Mouse (Mus musculus) intestine, embryonic 14.5 days (tissue): ENCODE measurements around the gene Camkmt. TPM values are rescaled to one million over a fixed set of nuclear protein-coding genes. Genes with fewer than 3 reads are reported as not detected.

Experiments used
- ATAC-seq: fragments of 200-750 bp; cut with Nextera tagmentation; replicated peaks from 2 replicates; pipeline ENCODE4 v1.8.0; 2017; ENCODE audit warnings: low read depth, moderate number of reproducible peaks, moderate TSS enrichment, moderate library complexity; ENCODE audit not compliant: low FRiP score, low TSS enrichment
- DNase-seq: peaks from one replicate; pipeline ENCODE4 v3.0.0-alpha.2; 2018; ENCODE audit warnings: low spot score
- H3K27ac ChIP-seq: fragments of 300-500 bp; sonication (generic); 2 replicates; pipeline ENCODE4 v1.5.1; 2014; ENCODE audit warnings: low read depth, mild to moderate bottlenecking, control low read depth
- H3K27me3 ChIP-seq: fragments of 300-500 bp; sonication (generic); replicated peaks from 2 replicates; pipeline ENCODE4 v1.6.1; 2014; ENCODE audit warnings: low read length, control low read depth; ENCODE audit not compliant: control insufficient read depth, insufficient read depth
- H3K36me3 ChIP-seq: fragments of 300-500 bp; sonication (generic); 2 replicates; pipeline ENCODE4 v1.6.1; 2014; ENCODE audit warnings: low read length, control low read depth; ENCODE audit not compliant: control insufficient read depth, insufficient read depth
- H3K4me1 ChIP-seq: fragments of 300-500 bp; sonication (generic); replicated peaks from 2 replicates; pipeline ENCODE4 v1.6.1; 2014; ENCODE audit warnings: low read length, control low read depth, mixed read lengths; ENCODE audit not compliant: control insufficient read depth, insufficient read depth
- H3K4me2 ChIP-seq: fragments of 300-500 bp; sonication (generic); 2 replicates; pipeline ENCODE4 v1.6.1; 2014; ENCODE audit warnings: low read length
- H3K4me3 ChIP-seq: fragments of 300-500 bp; sonication (generic); 2 replicates; pipeline ENCODE4 v1.5.1; 2014; ENCODE audit warnings: low read depth, low read length, control low read depth, mixed read lengths
- H3K9ac ChIP-seq: fragments of 300-500 bp; sonication (generic); 2 replicates; pipeline ENCODE4 v1.6.1; 2014; ENCODE audit warnings: mild to moderate bottlenecking, low read length
- H3K9me3 ChIP-seq: fragments of 300-500 bp; sonication (generic); 2 replicates; pipeline ENCODE4 v1.6.1; 2016; ENCODE audit warnings: low read length, control low read depth; ENCODE audit not compliant: control insufficient read depth
- WGBS: fragments of 180-500 bp; shearing (Covaris S2); extraction: QIAGEN DNeasy Blood & Tissue Kit; methylation state at CpG from one replicate; pipeline ENCODE4 v1.1.7; 2014; 5-methylcytosine and 5-hydroxymethylcytosine counted together
- polyA plus RNA-seq: library from polyadenylated mRNA; unstranded; fragments of >200 nt; fragmentation: Nextera tagmentation; extraction: Ambion mirVana; gene quantifications from 2 replicates; pipeline ENCODE4 v1.2.1, GENCODE M21; 2014

Camkmt gene
- polyA plus RNA-seq, 1 experiment from 2014 or later = 14.6 TPM

DNA sequence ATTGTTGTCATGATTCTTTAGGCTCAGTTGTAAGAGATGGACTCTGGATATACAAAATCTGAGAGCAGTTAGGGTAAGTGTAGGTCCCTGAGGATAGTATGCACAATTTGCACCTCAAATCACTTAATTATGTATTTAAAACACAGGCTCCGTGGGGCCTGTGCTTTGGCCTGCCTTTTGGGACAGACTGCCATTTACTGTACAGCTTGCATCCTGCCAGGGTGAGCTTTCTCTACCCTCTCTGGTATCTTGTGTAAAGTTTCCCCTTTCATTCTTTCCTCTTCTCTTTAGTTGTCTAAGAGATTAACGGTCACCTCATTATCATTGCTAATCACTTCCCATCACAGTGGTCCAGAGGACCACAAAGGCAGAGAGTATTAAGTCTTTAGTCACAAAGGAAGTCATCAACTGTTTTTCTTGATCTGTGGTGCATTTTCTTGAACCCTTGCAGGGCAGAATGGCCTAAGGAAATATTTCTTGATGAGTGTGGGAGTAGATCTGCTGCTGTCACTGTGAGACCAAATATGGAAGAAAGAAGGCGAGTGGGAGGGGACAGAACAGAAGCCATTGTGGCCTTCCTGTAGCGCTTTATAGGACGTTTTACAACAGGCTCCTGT is 52.3 kb downstream of the Camkmt start:
- Histone ChIP-seq H3K9ac (no peak overlapping the region), H3K4me3 (no peak overlapping the region), H3K27ac (no peak overlapping the region), H3K4me2 (no peak overlapping the region), H3K36me3 (no peaks in the 10 kb centered on the region), H3K27me3 (no peaks in the 10 kb centered on the region), H3K9me3 (no peaks in the 10 kb centered on the region), H3K4me1 (no peaks in the 10 kb centered on the region)
- DNase-seq = no peak
- no peak for ATAC-seq
- WGBS = 54% methylated on average over 5 of the region's 5 CpGs

DNA sequence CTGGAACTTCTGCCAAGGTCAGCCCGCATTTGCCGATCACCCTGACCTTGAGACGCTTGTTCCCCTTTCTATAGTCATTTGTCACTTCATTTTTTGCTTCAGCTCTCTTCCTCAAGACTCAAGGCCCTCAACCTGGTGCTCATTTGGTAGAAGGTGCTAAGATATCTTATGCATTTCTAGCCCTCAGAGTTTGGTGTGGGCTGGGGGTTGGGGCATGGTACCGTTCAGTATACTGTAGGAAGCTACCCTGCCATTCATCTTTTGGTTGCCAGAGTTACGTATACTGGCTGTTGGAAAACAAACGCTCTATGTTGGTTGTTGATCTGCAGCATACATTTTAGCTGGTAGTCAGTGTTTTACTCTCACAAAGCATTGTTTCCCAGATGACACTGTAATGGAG is 53.8 kb downstream of the Camkmt start:
- H3K27ac ChIP-seq = no peak overlapping the region
- H3K4me3 ChIP-seq = no peak overlapping the region
- H3K27me3 ChIP-seq = no peaks in the 10 kb centered on the region
- H3K4me1 ChIP-seq = no peaks in the 10 kb centered on the region
- no peak overlapping the region for H3K4me2 ChIP-seq
- DNase-seq (no peak), ATAC-seq (no peak)
- H3K36me3 ChIP-seq = no peaks in the 10 kb centered on the region
- H3K9ac ChIP-seq = no peak overlapping the region
- whole genome bisulfite sequencing = 86% methylated on average over 6 of the region's 6 CpGs
- no peaks in the 10 kb centered on the region for H3K9me3 ChIP-seq

DNA sequence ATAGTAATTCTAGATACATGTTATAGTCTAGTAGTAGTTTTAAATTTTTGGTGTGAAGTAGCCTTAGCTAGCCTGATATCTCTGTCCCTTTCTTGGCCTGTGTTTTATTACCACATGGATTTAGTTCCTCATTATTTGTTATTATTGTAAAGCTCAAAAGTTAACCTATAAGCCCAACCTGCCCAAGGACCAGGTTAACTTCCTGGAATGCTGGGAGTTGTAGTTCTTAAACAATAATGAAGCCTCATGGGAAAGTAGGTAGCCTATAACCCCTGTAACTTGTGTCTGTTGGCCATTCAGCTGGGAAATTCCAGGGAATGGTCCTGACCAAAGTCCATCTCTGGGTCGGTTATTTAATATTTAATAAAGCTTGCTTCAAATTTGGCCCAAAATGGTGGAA is 58.0 kb downstream of the Camkmt start:
- H3K4me2 ChIP-seq = no peak overlapping the region
- 87% methylated on average over 1 of the region's 1 CpGs for WGBS
- no peaks in the 10 kb centered on the region for H3K9me3 ChIP-seq
- no peaks in the 10 kb centered on the region for H3K4me1 ChIP-seq
- DNase-seq = no peak
- H3K27me3 ChIP-seq = no peaks in the 10 kb centered on the region
- no peak for ATAC-seq
- no peak overlapping the region for H3K27ac ChIP-seq
- no peaks in the 10 kb centered on the region for H3K36me3 ChIP-seq
- no peak overlapping the region for H3K9ac ChIP-seq
- no peak overlapping the region for H3K4me3 ChIP-seq

DNA sequence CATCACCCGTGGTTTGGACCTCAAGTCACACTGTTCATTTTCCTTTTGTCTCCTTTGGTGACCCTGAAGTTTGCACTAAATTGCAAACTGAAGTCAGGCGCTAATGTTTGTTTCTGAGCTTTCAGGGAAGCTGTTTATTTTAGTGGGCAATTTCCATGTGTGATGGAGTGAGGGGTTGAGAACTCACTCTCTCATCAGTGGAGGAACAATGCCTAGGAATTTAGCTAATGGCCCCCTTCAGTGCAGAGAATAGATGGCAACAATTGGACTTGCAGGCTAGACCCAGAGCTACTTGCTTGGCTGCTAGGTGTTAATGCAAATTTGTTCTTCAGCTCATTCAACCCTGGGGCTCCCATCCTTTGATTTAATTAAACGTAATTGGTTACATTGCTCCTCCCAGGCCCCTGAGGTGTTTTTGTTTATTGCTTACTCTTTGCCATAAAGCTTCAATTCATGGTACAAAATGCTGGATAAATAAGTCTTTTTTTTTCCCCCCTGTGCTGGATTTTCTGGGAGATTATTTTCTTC is 58.9 kb downstream of the Camkmt start:
- WGBS = 30% methylated on average over 3 of the region's 3 CpGs
- no peak overlapping the region for H3K27ac ChIP-seq
- no peaks in the 10 kb centered on the region for H3K9me3 ChIP-seq
- H3K4me1 ChIP-seq = no peaks in the 10 kb centered on the region
- no peaks in the 10 kb centered on the region for H3K27me3 ChIP-seq
- no peak for ATAC-seq
- H3K9ac ChIP-seq = no peak overlapping the region
- no peak overlapping the region for H3K4me2 ChIP-seq
- no peak overlapping the region for H3K4me3 ChIP-seq
- DNase-seq = no peak
- H3K36me3 ChIP-seq = no peaks in the 10 kb centered on the region

DNA sequence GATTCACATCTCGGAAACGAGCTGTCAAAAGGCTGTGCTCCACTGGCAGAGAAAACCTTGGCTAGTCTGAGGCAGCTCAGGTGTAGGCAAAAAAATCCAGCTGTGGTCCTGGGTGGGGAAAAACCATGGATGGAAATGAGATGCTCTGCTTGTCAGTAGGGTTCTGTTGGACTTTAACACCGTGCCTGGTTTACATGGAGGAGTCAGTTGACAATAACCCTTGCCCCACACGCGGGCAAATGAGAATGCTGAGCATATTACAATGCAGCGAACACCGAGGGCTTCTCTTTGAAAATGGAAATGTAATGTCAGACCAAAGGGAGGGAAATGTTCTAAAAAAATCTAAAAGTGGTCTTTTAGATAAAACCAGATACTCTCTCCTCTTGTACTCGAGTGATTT is 60.9 kb downstream of the Camkmt start:
- no peak for DNase-seq
- Histone ChIP-seq H3K9ac (no peak overlapping the region), H3K27me3 (no peaks in the 10 kb centered on the region), H3K27ac (no peak overlapping the region), H3K36me3 (no peaks in the 10 kb centered on the region), H3K9me3 (no peaks in the 10 kb centered on the region), H3K4me1 (0 out of 2 replicates have a peak, but pooled peaks cover 3% of the 10 kb centered on the region), H3K4me3 (no peak overlapping the region), H3K4me2 (no peak overlapping the region)
- no peak for ATAC-seq
- WGBS = 58% methylated on average over 8 of the region's 8 CpGs

DNA sequence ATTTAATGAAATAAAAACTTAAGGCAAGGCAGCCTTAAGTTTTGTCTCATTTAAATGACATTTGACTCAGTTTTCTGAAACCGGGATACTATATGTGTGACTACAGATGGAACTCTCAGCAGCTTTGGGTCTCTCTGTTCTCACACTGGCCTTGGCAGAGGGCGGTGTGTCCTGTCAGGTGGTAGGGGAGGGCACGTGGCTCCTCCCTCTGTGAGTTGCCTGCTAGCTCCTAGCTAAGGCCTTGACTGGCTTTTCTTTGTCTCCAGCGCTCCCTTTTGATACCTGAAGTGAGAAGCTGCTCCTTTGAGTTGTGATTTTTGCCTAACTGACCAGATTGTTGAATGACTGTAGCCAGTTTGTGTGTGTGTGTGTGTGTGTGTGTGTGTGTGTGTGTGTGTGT is 67.8 kb downstream of the Camkmt start:
- Histone ChIP-seq H3K9me3 (no peaks in the 10 kb centered on the region), H3K36me3 (no peaks in the 10 kb centered on the region), H3K27ac (no peak overlapping the region), H3K4me3 (no peak overlapping the region), H3K4me1 (0 out of 2 replicates have a peak, but pooled peaks cover 6% of the 10 kb centered on the region), H3K27me3 (no peaks in the 10 kb centered on the region), H3K9ac (no peak overlapping the region), H3K4me2 (no peak overlapping the region)
- 84% methylated on average over 4 of the region's 4 CpGs for WGBS
- DNase-seq = no peak
- ATAC-seq = no peak

DNA sequence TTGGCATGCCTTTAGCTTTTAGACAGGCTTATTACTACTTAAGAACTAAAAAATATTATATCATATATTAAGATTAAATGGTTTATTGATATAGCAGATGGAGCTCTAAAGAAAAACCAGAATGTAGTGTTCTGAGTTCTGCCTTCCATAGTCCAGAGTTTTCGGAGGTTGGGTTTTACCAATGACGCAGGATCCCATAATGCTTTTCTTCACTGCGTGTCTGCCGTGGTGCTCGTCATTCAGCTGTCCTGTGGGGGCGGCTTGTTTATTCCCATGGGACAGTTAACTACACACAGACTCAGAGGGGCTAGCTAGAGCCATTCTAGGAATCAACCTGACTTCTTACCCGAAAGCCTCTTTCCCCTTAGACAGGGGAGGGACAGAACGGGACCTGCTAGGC is 69.2 kb downstream of the Camkmt start:
- no peak for ATAC-seq
- H3K27me3 ChIP-seq = no peaks in the 10 kb centered on the region
- no peaks in the 10 kb centered on the region for H3K36me3 ChIP-seq
- DNase-seq = no peak
- H3K9ac ChIP-seq = no peak overlapping the region
- H3K4me3 ChIP-seq = no peak overlapping the region
- no peak overlapping the region for H3K27ac ChIP-seq
- H3K4me2 ChIP-seq = no peak overlapping the region
- 81% methylated on average over 8 of the region's 8 CpGs for WGBS
- H3K4me1 ChIP-seq = 0 out of 2 replicates have a peak, but pooled peaks cover 6% of the 10 kb centered on the region
- no peaks in the 10 kb centered on the region for H3K9me3 ChIP-seq

DNA sequence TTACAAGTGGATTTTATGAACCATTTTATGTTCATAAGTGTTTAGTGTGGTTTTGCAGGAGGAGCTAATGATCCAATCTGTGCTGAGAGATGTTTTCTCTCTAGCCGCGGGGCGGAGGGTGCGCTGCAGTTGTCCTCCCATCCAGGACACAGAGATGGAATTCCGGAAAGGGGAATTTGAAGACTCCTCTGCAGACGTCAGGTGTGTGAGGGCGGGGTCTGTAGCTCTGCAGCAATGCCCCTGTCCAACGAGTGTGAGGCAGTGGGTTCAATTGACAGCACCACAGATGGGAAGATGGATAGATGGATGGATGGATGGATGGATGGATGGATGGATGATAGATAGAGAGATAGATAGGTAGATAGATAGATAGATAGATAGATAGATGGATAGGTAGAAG is 70.4 kb downstream of the Camkmt start:
- ATAC-seq (no peak), DNase-seq (no peak)
- H3K4me1 ChIP-seq = 0 out of 2 replicates have a peak, but pooled peaks cover 6% of the 10 kb centered on the region
- no peak overlapping the region for H3K9ac ChIP-seq
- H3K9me3 ChIP-seq = no peaks in the 10 kb centered on the region
- H3K27ac ChIP-seq = no peak overlapping the region
- H3K4me3 ChIP-seq = no peak overlapping the region
- no peak overlapping the region for H3K4me2 ChIP-seq
- 93% methylated on average over 8 of the region's 8 CpGs for WGBS
- H3K27me3 ChIP-seq = no peaks in the 10 kb centered on the region
- no peaks in the 10 kb centered on the region for H3K36me3 ChIP-seq
